Mouse (Mus musculus): ENCODE results near the gene Serpinb11.

Serpinb11 gene

DNA sequence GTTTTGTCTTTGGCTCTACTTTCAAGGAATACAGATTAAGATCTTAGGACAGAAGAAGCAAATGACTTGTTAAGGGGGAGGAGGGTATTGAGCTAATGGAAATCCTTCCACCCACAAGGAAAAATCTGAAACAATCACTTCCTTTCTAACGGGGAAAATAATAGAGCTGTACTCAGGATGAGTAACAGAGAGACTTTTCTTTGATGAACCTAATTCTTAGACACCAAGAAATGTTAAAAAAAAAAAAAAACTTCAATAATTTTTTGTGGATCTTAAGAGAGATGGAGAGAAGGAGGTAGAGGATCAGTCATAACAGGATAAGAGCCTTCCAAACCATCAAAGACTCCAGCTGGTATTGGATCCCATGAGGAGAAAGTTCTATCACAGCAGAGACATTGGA lies at the start of gene Serpinb11:
Gene Serpinb11, plus strand, starts transcription at position 301 of the 400 bp plus-strand sequence.
- DNase-seq, result no peak

DNA sequence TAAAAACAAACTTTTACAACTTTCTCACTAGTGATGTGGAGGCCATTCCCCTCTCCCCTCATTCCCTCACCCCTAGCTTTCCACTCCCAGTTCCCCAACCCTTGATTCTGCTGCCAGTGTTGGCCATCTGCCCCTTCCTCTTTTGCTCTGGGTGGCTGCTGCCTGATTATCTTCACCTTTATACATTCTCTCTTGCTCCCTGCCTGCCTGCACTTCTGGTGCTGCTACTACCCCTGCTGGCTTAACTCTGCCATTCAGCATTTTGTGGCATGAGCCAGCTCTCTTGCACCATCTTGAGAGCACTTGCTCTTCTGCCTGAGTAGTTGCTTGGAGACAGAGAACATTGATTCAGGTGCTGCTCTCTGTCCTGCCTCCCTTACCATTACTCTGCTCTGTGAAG lies 15.0 kb upstream of the Serpinb11 start:
- DNase-seq, result no peak

- DNase-seq, result no peak
These were observed 14.2 kb upstream of the Serpinb11 start for GRCm38 (mm10) chr1:107346788-107347187.

DNA sequence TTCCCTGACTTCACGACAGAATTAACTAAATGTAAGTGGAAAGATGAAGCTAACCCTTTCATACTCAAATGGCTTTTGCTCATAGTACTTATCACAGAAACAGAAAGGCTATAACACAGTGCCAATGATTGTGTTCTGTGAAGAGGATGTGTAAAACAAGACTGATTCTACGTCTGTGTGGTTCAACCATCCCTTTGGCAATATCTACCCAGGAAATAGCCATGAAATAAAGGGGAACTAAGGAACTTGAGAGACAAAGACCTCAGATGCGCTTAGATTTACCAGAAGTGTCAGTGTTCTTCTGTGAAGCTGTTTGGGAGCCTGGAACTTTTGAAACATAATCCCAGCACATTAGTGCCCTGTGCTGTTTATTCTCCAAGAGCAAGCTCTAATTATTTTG lies 10.6 kb upstream of the Serpinb11 start:
- DNase-seq, result no peak

DNA sequence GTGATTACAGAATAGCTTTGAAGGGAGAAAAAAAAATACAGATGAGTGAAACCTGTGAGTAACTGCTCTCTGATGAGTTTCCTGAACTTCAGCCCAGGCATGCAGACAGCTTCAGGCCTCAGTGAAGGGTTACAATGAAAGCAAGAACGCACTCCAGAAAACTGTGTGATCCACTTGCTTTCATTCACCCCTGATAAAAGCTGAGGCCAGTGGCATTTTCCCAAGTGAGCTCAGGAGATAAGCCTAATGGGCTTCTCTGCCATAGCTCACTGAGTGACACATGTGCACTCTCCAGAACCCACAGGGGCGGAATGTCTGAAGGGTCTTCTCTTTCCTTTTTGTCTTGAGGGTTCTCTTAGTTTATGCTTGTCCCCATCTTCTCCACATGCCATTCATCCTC lies 9.9 kb upstream of the Serpinb11 start:
- no peak for DNase-seq

DNA sequence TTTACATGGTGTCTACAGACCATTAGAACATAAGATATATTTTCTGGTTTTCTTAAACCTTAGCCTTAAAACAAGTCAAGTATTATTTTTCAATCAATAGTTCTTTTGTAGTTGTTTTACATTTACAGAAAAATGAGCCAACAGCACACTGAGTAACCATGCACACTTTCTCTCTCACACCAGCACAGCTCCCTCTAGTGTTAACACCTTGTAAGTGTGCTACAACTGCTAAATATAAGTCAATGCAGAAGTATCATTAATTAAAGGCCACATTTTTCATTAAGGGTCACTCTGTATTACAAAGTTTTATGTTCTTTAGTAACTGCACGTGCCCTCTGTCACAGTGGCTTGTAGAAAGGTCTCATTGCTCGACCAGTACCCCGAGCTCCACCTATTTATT lies 8.0 kb upstream of the Serpinb11 start:
- no peak for DNase-seq

- no peak for DNase-seq
These were observed 5.0 kb downstream of the Serpinb11 start for GRCm38 (mm10) chr1:107365973-107366372.

- no peak for DNase-seq
These were observed 7.9 kb downstream of the Serpinb11 start for GRCm38 (mm10) chr1:107368944-107369343.

GRCm38 (mm10) chr1:107376952-107377351 lies 16.0 kb downstream of the Serpinb11 start:
- no peak for DNase-seq

GRCm38 (mm10) chr1:107378368-107378767 lies 17.4 kb downstream of the Serpinb11 start:
- no peak for DNase-seq

GRCm38 (mm10) chr1:107381491-107381890 lies 20.5 kb downstream of the Serpinb11 start:
- DNase-seq, result no peak

- DNase-seq, result no peak
These were observed 21.4 kb downstream of the Serpinb11 start for GRCm38 (mm10) chr1:107382404-107382803.

GRCm38 (mm10) chr1:107384532-107384931 lies 23.5 kb downstream of the Serpinb11 start:
- peak; percentile 28 for DNase-seq

GRCm38 (mm10) chr1:107389753-107390152 lies 28.8 kb downstream of the Serpinb11 start:
- DNase-seq, result no peak

- DNase-seq, result no peak
These were observed 36.5 kb downstream of the Serpinb11 start for GRCm38 (mm10) chr1:107397481-107397880.

- DNase-seq, result no peak
These were observed 38.4 kb downstream of the Serpinb11 start, which contains the start of gene Serpinb7 for GRCm38 (mm10) chr1:107399355-107399754. TSS of gene Serpinb7 (plus strand) at chr1:107399655.

GRCm38 (mm10) chr1:107402082-107402481 lies 41.1 kb downstream of the Serpinb11 start:
- DNase-seq, result no peak

GRCm38 (mm10) chr1:107414650-107415049 lies 53.7 kb downstream of the Serpinb11 start:
- DNase-seq, result no peak

- DNase-seq, result no peak
These were observed 61.5 kb downstream of the Serpinb11 start for GRCm38 (mm10) chr1:107422487-107422886.

Measured in right cerebral cortex, adult 18-20 months (tissue).